Mouse (Mus musculus) forebrain, embryonic 13.5 days (tissue): ENCODE results near the gene Obsl1. TPM values are rescaled to one million over a fixed set of nuclear protein-coding genes. Genes with fewer than 3 reads are reported as not detected.

ENCODE experiments used
- ATAC-seq: fragments of 200-750 bp; cut with Nextera tagmentation; 2 replicates; pipeline ENCODE4 v1.8.0; 2017
- H3K27ac ChIP-seq: fragments of 300-500 bp; sonication (generic); 2 replicates; pipeline ENCODE4 v1.5.1; 2015; ENCODE audit warnings: inconsistent platforms, mild to moderate bottlenecking, moderate library complexity
- H3K27me3 ChIP-seq: fragments of 300-500 bp; sonication (generic); 2 replicates; pipeline ENCODE4 v1.6.1; 2015; ENCODE audit warnings: mild to moderate bottlenecking, inconsistent platforms
- H3K36me3 ChIP-seq: fragments of 300-500 bp; sonication (generic); 2 replicates; pipeline ENCODE4 v1.6.1; 2015; ENCODE audit warnings: mild to moderate bottlenecking, inconsistent platforms; ENCODE audit not compliant: poor library complexity, severe bottlenecking
- H3K4me1 ChIP-seq: fragments of 300-500 bp; sonication (generic); 2 replicates; pipeline ENCODE4 v1.6.1; 2015; ENCODE audit warnings: inconsistent platforms
- H3K4me2 ChIP-seq: fragments of 300-500 bp; sonication (generic); 2 replicates; pipeline ENCODE4 v1.6.1; 2015; ENCODE audit warnings: inconsistent platforms, mild to moderate bottlenecking, moderate library complexity
- H3K4me3 ChIP-seq: fragments of 300-500 bp; sonication (generic); 2 replicates; pipeline ENCODE4 v1.5.1; 2015; ENCODE audit warnings: mild to moderate bottlenecking, inconsistent platforms
- H3K9ac ChIP-seq: fragments of 300-500 bp; sonication (generic); 2 replicates; pipeline ENCODE4 v1.6.1; 2015; ENCODE audit warnings: mild to moderate bottlenecking, inconsistent platforms
- H3K9me3 ChIP-seq: fragments of 300-500 bp; sonication (generic); replicated peaks from 2 replicates; pipeline ENCODE4 v1.6.1; 2016; ENCODE audit warnings: inconsistent platforms
- WGBS: fragments of 180-500 bp; shearing (Covaris S2); methylation state at CpG from one replicate; pipeline ENCODE4 v1.1.7; 2015; 5-methylcytosine and 5-hydroxymethylcytosine counted together
- polyA plus RNA-seq: library from polyadenylated mRNA; unstranded; fragments of >200 nt; fragmentation: Nextera tagmentation; extraction: Ambion mirVana; gene quantifications from 2 replicates; pipeline ENCODE4 v1.2.1, GENCODE M21; 2015

The Obsl1 gene
- polyA plus RNA-seq, 1 experiment from 2014 or later, result 15.5 TPM

GRCm38 (mm10) chr1:75456746-75457564 lies 49.3 kb downstream of the Obsl1 start:
- 8% methylated on average over 14 of the region's 14 CpGs for WGBS
- peaks cover 49% of the 10 kb centered on the region for H3K4me1 ChIP-seq
- H3K27me3 ChIP-seq, result peaks cover 63% of the 10 kb centered on the region
- H3K27ac ChIP-seq, result no peak overlapping the region
- H3K4me2 ChIP-seq, result no peak overlapping the region
- H3K9me3 ChIP-seq, result no peaks in the 10 kb centered on the region
- no peak overlapping the region for H3K9ac ChIP-seq
- no peak overlapping the region for H3K4me3 ChIP-seq
- peak; percentile 16; the same call in 1 of the 2 replicates for ATAC-seq
- no peaks in the 10 kb centered on the region for H3K36me3 ChIP-seq

GRCm38 (mm10) chr1:75455948-75456347 lies 50.3 kb downstream of the Obsl1 start:
- Histone ChIP-seq H3K4me2 (no peak overlapping the region), H3K9ac (no peak overlapping the region), H3K36me3 (no peaks in the 10 kb centered on the region), H3K9me3 (no peaks in the 10 kb centered on the region), H3K27me3 (peaks cover 73% of the 10 kb centered on the region), H3K4me1 (peaks cover 50% of the 10 kb centered on the region), H3K27ac (no peak overlapping the region), H3K4me3 (no peak overlapping the region)
- ATAC-seq, result peak; percentile 31; the same call in 1 of the 2 replicates
- 16% methylated on average over 5 of the region's 5 CpGs for WGBS

- Histone ChIP-seq H3K27ac (no peak overlapping the region), H3K9ac (no peak overlapping the region), H3K27me3 (peaks cover 78% of the 10 kb centered on the region), H3K9me3 (no peaks in the 10 kb centered on the region), H3K4me1 (peaks cover 55% of the 10 kb centered on the region), H3K36me3 (no peaks in the 10 kb centered on the region), H3K4me2 (no peak overlapping the region), H3K4me3 (no peak overlapping the region)
- WGBS, result 73% methylated on average over 3 of the region's 3 CpGs
- ATAC-seq, result no peak
Measured at GRCm38 (mm10) chr1:75455433-75455832, 50.8 kb downstream of the Obsl1 start.

- peaks cover 63% of the 10 kb centered on the region for H3K4me1 ChIP-seq
- no peak overlapping the region for H3K4me2 ChIP-seq
- H3K27me3 ChIP-seq, result peaks cover 84% of the 10 kb centered on the region
Measured at GRCm38 (mm10) chr1:75451900-75452299, 54.4 kb downstream of the Obsl1 start.

GRCm38 (mm10) chr1:75450314-75451005 lies 55.8 kb downstream of the Obsl1 start, which contains the start of gene Asic4:
Gene Asic4 (plus strand): TSS chr1:75450436.
- peaks cover 91% of the 10 kb centered on the region for H3K27me3 ChIP-seq
- H3K4me3 ChIP-seq, result peak within 1 kb of the TSS; percentile 34
- peak within 1 kb of the TSS; percentile 64 for H3K4me2 ChIP-seq
- peak within 1 kb of the TSS; percentile 58 for H3K9ac ChIP-seq
- H3K27ac ChIP-seq, result no peak within 1 kb of the TSS
- WGBS, result 3% methylated on average over 35 of the region's 35 CpGs
- peaks cover 63% of the 10 kb centered on the region for H3K4me1 ChIP-seq
- 0 out of 2 replicates have a peak, but pooled peaks have one; percentile 9 for ATAC-seq
- no peaks in the 10 kb centered on the region for H3K9me3 ChIP-seq
- no peaks in the 10 kb centered on the region for H3K36me3 ChIP-seq

More at GRCm38 (mm10) chr1:75451900-75452299, 54.4 kb downstream of the Obsl1 start:
- no peaks in the 10 kb centered on the region for H3K9me3 ChIP-seq
- no peak overlapping the region for H3K27ac ChIP-seq
- no peak overlapping the region for H3K9ac ChIP-seq
- H3K36me3 ChIP-seq, result no peaks in the 10 kb centered on the region
- WGBS, result 64% methylated on average over 5 of the region's 5 CpGs
- no peak for ATAC-seq
- no peak overlapping the region for H3K4me3 ChIP-seq

- H3K9me3 ChIP-seq, result no peaks in the 10 kb centered on the region
- peaks cover 69% of the 10 kb centered on the region for H3K4me1 ChIP-seq
- peak overlapping the region; percentile 34 for H3K4me3 ChIP-seq
- H3K4me2 ChIP-seq, result peak overlapping the region; percentile 64
- H3K36me3 ChIP-seq, result no peaks in the 10 kb centered on the region
- WGBS, result 5% methylated on average over 8 of the region's 8 CpGs
- no peak for ATAC-seq
- H3K27ac ChIP-seq, result no peak overlapping the region
- H3K27me3 ChIP-seq, result peaks cover 93% of the 10 kb centered on the region
- H3K9ac ChIP-seq, result 0 out of 2 replicates have a peak overlapping the region, but pooled peaks have one; percentile 22
Measured at GRCm38 (mm10) chr1:75449377-75450135, 56.7 kb downstream of the Obsl1 start.

- WGBS, result 2% methylated on average over 11 of the region's 14 CpGs
- peak overlapping the region; percentile 22; the same call in 1 of the 2 replicates for H3K4me2 ChIP-seq
- H3K4me1 ChIP-seq, result peaks cover 71% of the 10 kb centered on the region
- H3K9me3 ChIP-seq, result no peaks in the 10 kb centered on the region
- ATAC-seq, result no peak
- H3K9ac ChIP-seq, result no peak overlapping the region; the same call in 1 of the 2 replicates
- no peaks in the 10 kb centered on the region for H3K36me3 ChIP-seq
- no peak overlapping the region for H3K27ac ChIP-seq
- 0 out of 2 replicates have a peak overlapping the region, but pooled peaks have one; percentile 1 for H3K4me3 ChIP-seq
- H3K27me3 ChIP-seq, result peaks cover 93% of the 10 kb centered on the region
Measured at GRCm38 (mm10) chr1:75448937-75449336, 57.3 kb downstream of the Obsl1 start.

- Histone ChIP-seq H3K9me3 (no peaks in the 10 kb centered on the region), H3K4me3 (no peak overlapping the region), H3K4me1 (peaks cover 80% of the 10 kb centered on the region), H3K36me3 (no peaks in the 10 kb centered on the region), H3K4me2 (peak overlapping the region; percentile 41), H3K9ac (0 out of 2 replicates have a peak overlapping the region, but pooled peaks have one; percentile 30), H3K27me3 (peaks cover 84% of the 10 kb centered on the region), H3K27ac (peak overlapping the region; percentile 44; the same call in 1 of the 2 replicates)
- no peak for ATAC-seq
- WGBS, result under 1% methylated on average over 7 of the region's 7 CpGs
Measured at GRCm38 (mm10) chr1:75448052-75448431, 58.2 kb downstream of the Obsl1 start.

- 7% methylated on average over 10 of the region's 10 CpGs for WGBS
- Histone ChIP-seq H3K4me2 (peak overlapping the region; percentile 46), H3K27ac (peak overlapping the region; percentile 44; the same call in 1 of the 2 replicates), H3K9ac (0 out of 2 replicates have a peak overlapping the region, but pooled peaks have one; percentile 23), H3K4me1 (peaks cover 86% of the 10 kb centered on the region), H3K4me3 (no peak overlapping the region), H3K9me3 (no peaks in the 10 kb centered on the region), H3K27me3 (peaks cover 78% of the 10 kb centered on the region), H3K36me3 (no peaks in the 10 kb centered on the region)
- peak; percentile 17; the same call in 1 of the 2 replicates for ATAC-seq
Measured at GRCm38 (mm10) chr1:75447265-75448051, 58.8 kb downstream of the Obsl1 start.

- 0 out of 2 replicates have a peak, but pooled peaks cover 6% of the 10 kb centered on the region for H3K36me3 ChIP-seq
- H3K27ac ChIP-seq, result peak overlapping the region; percentile 32; the same call in 1 of the 2 replicates
- H3K4me1 ChIP-seq, result peaks cover 91% of the 10 kb centered on the region
- whole genome bisulfite sequencing, result 4% methylated on average over 20 of the region's 20 CpGs
- no peak for ATAC-seq
- no peak overlapping the region for H3K4me3 ChIP-seq
- peaks cover 70% of the 10 kb centered on the region for H3K27me3 ChIP-seq
- H3K9ac ChIP-seq, result no peak overlapping the region
- H3K4me2 ChIP-seq, result peak overlapping the region; percentile 46
- no peaks in the 10 kb centered on the region for H3K9me3 ChIP-seq
Measured at GRCm38 (mm10) chr1:75446656-75447055, 59.6 kb downstream of the Obsl1 start.
